In genomic region chr12:80894973-80895570, GRCm38 (mm10) we compare ENCODE assay signal across 7 mouse cellular contexts. TPM values are rescaled to one million over a fixed set of nuclear protein-coding genes. Genes with fewer than 3 reads are reported as not detected.
A peak's percentile ranks its signal among the peaks of the same experiment; 100 is the strongest.
DNase-seq lines count a peak whose midpoint lies in the region; ATAC-seq and TF ChIP-seq lines count a peak whose summit lies in the region.

No protein-coding gene starts in this region.

- 8% methylated on average over 19 of the region's 19 CpGs for WGBS in hindbrain, postnatal 0 days

- H3K27me3 ChIP-seq in hindbrain, postnatal 0 days (ENCODE audit: insufficient read depth, low read length), result no peaks in the 10 kb centered on the region

- no peaks in the 10 kb centered on the region; the same call in 1 of the 2 replicates for H3K4me1 ChIP-seq in hindbrain, postnatal 0 days (ENCODE audit: insufficient read depth, low read length)

- peak overlapping the region; percentile 34; the same call in 1 of the 2 replicates for H3K27ac ChIP-seq in hindbrain, postnatal 0 days

- H3K4me3 ChIP-seq in hindbrain, postnatal 0 days (ENCODE audit: low read length), result peak overlapping the region; percentile 19; the same call in 1 of the 2 replicates

- peak overlapping the region; percentile 44 for H3K4me2 ChIP-seq in hindbrain, postnatal 0 days (ENCODE audit: low read depth, low read length)

- H3K9me3 ChIP-seq in hindbrain, postnatal 0 days (ENCODE audit: low read length), result no peaks in the 10 kb centered on the region

- ATAC-seq in hindbrain, postnatal 0 days, result peak; percentile 94

- TF ChIP-seq CTCF in hindbrain, postnatal 0 days (IDR thresholded peaks at IDR 0.05; ENCODE audit: low read depth), result peak; percentile 98

- no peaks in the 10 kb centered on the region for H3K36me3 ChIP-seq in hindbrain, postnatal 0 days (ENCODE audit: insufficient read depth, low read length)

- peak; percentile 82 for DNase-seq in adipocyte (ENCODE audit: low spot score)
- DNase-seq in cerebellum, postnatal 36 days, result peak; percentile 76 to 79
- peak; percentile 35 to 43 for DNase-seq in gastrocnemius, adult 8-10 months (ENCODE audit: low spot score in 2 of 2)
- DNase-seq in hindbrain, postnatal 0 days (ENCODE audit: low spot score), result peak; percentile 94
- DNase-seq in left cerebral cortex, adult 11 months (ENCODE audit: low spot score), result peak; percentile 50
- DNase-seq in lung, postnatal 36 days, result peak; percentile 82
- DNase-seq in right cerebral cortex, adult 18-20 months, result peak; percentile 71

- no peak overlapping the region for H3K9ac ChIP-seq in hindbrain, postnatal 0 days (replicated peaks; ENCODE audit: low read length)

RNA-seq across cellular contexts. Expression of gene Srsf5, which starts 50.2 kb away (rescaled TPM):
- 100 to 1,000 TPM in 2 of 4 experiments, 10 to 100 TPM in 2; 48.9 to 134 (median 96.9) TPM for total RNA-seq in gastrocnemius, adult 8-10 months (2022)
- 222 and 291 TPM in 2 replicates for total RNA-seq in hindbrain, postnatal 0 days (2014; rRNA removed)
- polyA plus RNA-seq in hindbrain, postnatal 0 days (2015; fragmentation: Nextera tagmentation; extraction: Ambion mirVana), result 486 and 514 TPM in 2 replicates

Comparison
In these comparisons a context has a peak if more than half of its experiments do, and no peak if none do; other contexts are left out.
1. Peak in every context shown above with its lines: DNase-seq, ATAC-seq, H3K4me3 ChIP-seq and H3K27ac ChIP-seq.
2. DNase-seq: peak in every context shown above with its lines; median percentile 94 in hindbrain, postnatal 0 days; 82 in adipocyte; 82 in lung, postnatal 36 days; 78 in cerebellum, postnatal 36 days; 71 in right cerebral cortex, adult 18-20 months; 50 in left cerebral cortex, adult 11 months; 39 in gastrocnemius, adult 8-10 months.